Mouse (Mus musculus): Measurements from ENCODE around the gene Eno3.

DNA sequence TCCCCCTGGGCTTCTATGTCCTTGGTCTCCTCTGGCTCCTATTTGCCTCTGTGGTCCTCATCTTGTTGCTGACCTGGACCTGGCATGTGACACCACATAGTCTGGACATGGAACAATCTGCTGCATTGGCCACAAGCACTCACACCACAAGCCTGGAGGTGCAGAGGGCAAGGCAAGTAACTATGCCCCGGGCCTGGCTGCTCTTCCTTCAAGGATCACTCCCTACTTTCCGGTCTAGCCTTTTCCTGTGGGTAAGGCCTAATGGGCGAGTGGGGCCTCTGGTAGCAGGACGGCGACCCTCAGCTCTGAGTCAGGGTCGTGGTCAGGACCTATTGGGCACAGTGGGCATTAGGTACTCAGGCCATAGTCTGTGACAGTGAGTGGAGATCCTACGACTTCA lies 15.8 kb upstream of the Eno3 start:
- TF ChIP-seq CTCF (IDR thresholded peaks at IDR 0.05; ENCODE audit: low read depth), result no peak
- TF ChIP-seq EP300 (optimal IDR thresholded peaks at IDR 0.05), result no peak
